Mouse (Mus musculus): ENCODE measurements around the gene Syk. TPM values are rescaled to one million over a fixed set of nuclear protein-coding genes. Genes with fewer than 3 reads are reported as not detected.

The Syk gene
- total and polyA plus RNA-seq, 2 experiments from 2014 or later = 0.91 to 3.1 TPM

DNA sequence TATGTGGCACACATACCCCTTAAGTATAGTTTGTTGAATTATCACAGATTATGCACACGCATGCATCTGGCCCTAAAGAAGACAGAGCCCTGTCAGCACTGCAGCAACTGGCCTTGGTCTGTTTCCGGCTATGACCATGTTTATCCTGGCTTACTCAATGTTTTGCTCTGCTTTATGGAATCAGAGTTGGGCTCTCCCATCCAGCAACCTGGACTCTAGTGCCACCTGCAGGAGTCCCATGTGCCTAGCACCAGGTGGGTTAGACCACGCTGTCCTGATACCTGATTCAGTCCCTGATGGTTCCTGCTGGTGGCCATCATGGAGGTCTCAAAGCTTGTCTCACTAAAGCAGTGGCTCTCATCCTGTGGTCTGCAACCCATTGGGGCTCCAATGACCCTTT lies 86.9 kb downstream of the Syk start:
- TF ChIP-seq CTCF (IDR thresholded peaks at IDR 0.05) = peak; percentile 46
- H3K4me3 ChIP-seq (ENCODE audit: low read depth, low read length) = no peak overlapping the region
- no peak overlapping the region for H3K9ac ChIP-seq (replicated peaks; ENCODE audit: low read length, poor library complexity, severe bottlenecking)
- no peaks in the 10 kb centered on the region for H3K9me3 ChIP-seq (ENCODE audit: low read length)
- no peaks in the 10 kb centered on the region for H3K27me3 ChIP-seq (ENCODE audit: insufficient read depth, low read length)
- no peaks in the 10 kb centered on the region for H3K36me3 ChIP-seq (ENCODE audit: insufficient read depth, low read length)
- H3K4me2 ChIP-seq (ENCODE audit: low read depth, low read length, poor library complexity, severe bottlenecking) = no peak overlapping the region
- DNase-seq (ENCODE audit: low spot score) (no peak), ATAC-seq (ENCODE audit: low FRiP score) (no peak)
- H3K4me1 ChIP-seq (ENCODE audit: insufficient read depth, low read length) = no peaks in the 10 kb centered on the region
- H3K27ac ChIP-seq (ENCODE audit: low read depth, low read length) = no peak overlapping the region
- 76% methylated on average over 3 of the region's 3 CpGs for WGBS

DNA sequence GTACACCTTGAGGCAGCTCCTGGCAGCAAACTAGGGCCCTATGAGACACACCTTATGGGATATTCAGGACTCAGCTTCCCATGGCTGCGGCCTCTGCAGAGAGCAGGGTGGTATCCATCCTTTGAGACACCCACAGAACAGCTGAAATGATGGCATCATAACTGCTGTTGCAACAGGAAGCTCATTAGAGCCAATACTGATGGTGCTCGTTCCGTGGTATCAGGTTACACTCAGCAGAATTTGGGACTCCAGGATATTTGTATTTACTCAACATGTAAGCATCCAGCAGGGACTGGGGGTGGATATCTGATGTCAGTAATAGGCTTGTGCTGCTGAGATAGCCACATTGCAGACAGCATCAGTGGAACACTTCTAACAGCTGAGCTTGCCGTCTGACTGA lies 90.3 kb downstream of the Syk start:
- ATAC-seq (ENCODE audit: low FRiP score) (no peak), DNase-seq (ENCODE audit: low spot score) (no peak)
- no peak for TF ChIP-seq CTCF (IDR thresholded peaks at IDR 0.05)
- no peaks in the 10 kb centered on the region for H3K27me3 ChIP-seq (ENCODE audit: insufficient read depth, low read length)
- H3K4me2 ChIP-seq (ENCODE audit: low read depth, low read length, poor library complexity, severe bottlenecking) = no peak overlapping the region
- WGBS = 74% methylated on average over 4 of the region's 4 CpGs
- H3K27ac ChIP-seq (ENCODE audit: low read depth, low read length) = no peak overlapping the region
- H3K4me1 ChIP-seq (ENCODE audit: insufficient read depth, low read length) = no peaks in the 10 kb centered on the region
- H3K9ac ChIP-seq (replicated peaks; ENCODE audit: low read length, poor library complexity, severe bottlenecking) = no peak overlapping the region
- no peaks in the 10 kb centered on the region for H3K36me3 ChIP-seq (ENCODE audit: insufficient read depth, low read length)
- H3K4me3 ChIP-seq (ENCODE audit: low read depth, low read length) = no peak overlapping the region
- no peaks in the 10 kb centered on the region for H3K9me3 ChIP-seq (ENCODE audit: low read length)

DNA sequence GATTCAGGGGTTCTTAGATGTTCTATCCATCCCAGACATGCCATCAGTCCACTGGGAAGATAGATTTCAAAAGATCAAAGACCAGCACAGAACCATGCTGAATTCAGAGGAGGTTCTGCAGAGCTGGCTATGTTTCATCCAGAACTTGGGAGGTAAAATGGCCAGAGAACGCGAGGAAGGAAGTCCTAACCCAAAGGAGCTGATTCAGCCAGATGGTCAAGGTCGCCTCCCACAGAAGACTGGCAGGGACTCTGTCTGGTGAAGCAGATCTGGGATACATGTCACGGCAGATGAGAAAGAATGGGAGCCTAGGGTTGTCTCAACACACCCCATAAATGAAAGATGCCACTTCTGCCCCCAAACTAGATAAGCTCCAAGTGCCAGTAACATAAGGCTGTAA lies 90.9 kb downstream of the Syk start:
- Histone ChIP-seq H3K9ac (replicated peaks; ENCODE audit: low read length, poor library complexity, severe bottlenecking) (no peak overlapping the region), H3K4me3 (ENCODE audit: low read depth, low read length) (no peak overlapping the region), H3K27me3 (ENCODE audit: insufficient read depth, low read length) (no peaks in the 10 kb centered on the region), H3K36me3 (ENCODE audit: insufficient read depth, low read length) (no peaks in the 10 kb centered on the region), H3K27ac (ENCODE audit: low read depth, low read length) (no peak overlapping the region), H3K9me3 (ENCODE audit: low read length) (no peaks in the 10 kb centered on the region), H3K4me2 (ENCODE audit: low read depth, low read length, poor library complexity, severe bottlenecking) (no peak overlapping the region), H3K4me1 (ENCODE audit: insufficient read depth, low read length) (no peaks in the 10 kb centered on the region)
- ATAC-seq (ENCODE audit: low FRiP score) = no peak
- TF ChIP-seq CTCF (IDR thresholded peaks at IDR 0.05) = no peak
- no peak for DNase-seq (ENCODE audit: low spot score)
- 65% methylated on average over 4 of the region's 4 CpGs for WGBS

- H3K36me3 ChIP-seq (ENCODE audit: insufficient read depth, low read length) = no peaks in the 10 kb centered on the region
- H3K27me3 ChIP-seq (ENCODE audit: insufficient read depth, low read length) = no peaks in the 10 kb centered on the region
- TF ChIP-seq CTCF (IDR thresholded peaks at IDR 0.05) = no peak
- no peak overlapping the region for H3K27ac ChIP-seq (ENCODE audit: low read depth, low read length)
- no peak overlapping the region for H3K9ac ChIP-seq (replicated peaks; ENCODE audit: low read length, poor library complexity, severe bottlenecking)
- WGBS = 55% methylated on average over 12 of the region's 12 CpGs
- no peaks in the 10 kb centered on the region for H3K9me3 ChIP-seq (ENCODE audit: low read length)
- no peak for ATAC-seq (ENCODE audit: low FRiP score)
- H3K4me2 ChIP-seq (ENCODE audit: low read depth, low read length, poor library complexity, severe bottlenecking) = no peak overlapping the region
- no peak for DNase-seq (ENCODE audit: low spot score)
- no peak overlapping the region for H3K4me3 ChIP-seq (ENCODE audit: low read depth, low read length)
- H3K4me1 ChIP-seq (ENCODE audit: insufficient read depth, low read length) = peaks cover 4% of the 10 kb centered on the region; the same call in 1 of the 2 replicates
Observed at GRCm38 (mm10) chr13:52674839-52675238, 91.9 kb downstream of the Syk start.

DNA sequence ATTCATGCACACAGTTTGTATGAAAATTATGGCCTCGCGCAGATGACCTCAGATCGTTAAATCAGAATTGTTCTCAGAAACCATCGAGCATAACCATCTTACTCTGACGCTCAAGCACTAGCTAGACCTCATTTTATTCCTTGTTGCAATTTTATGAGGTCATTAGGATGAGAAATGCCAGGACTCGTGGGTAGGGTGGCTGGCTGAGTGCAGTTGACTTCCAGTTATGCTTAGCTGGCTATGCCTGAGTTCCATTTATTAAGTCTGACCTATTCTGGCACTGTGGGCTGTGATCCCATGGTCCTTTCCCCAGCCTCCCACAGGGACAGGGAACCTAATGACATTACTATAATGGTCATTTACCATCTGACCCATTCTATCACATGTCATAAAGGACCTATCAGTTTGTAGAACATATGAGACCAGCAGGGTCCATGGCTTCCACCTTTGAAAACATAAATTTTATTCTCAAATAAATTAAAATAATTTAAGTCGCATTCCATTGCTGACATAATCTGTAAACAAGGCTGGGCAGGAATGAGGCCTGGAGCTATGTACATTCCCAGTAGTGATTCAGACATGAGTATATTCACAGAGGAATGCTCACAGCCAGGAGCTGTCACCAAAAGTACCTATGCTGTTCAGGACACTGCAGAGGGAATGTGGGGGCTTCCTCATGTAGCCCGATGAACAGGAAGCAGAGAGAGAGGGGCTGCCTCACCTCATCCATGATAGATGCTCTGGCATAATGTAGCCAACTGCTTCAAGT lies 92.7 kb downstream of the Syk start:
- Histone ChIP-seq H3K9me3 (ENCODE audit: low read length) (no peaks in the 10 kb centered on the region), H3K27me3 (ENCODE audit: insufficient read depth, low read length) (no peaks in the 10 kb centered on the region), H3K4me3 (ENCODE audit: low read depth, low read length) (no peak overlapping the region), H3K27ac (ENCODE audit: low read depth, low read length) (no peak overlapping the region), H3K4me1 (ENCODE audit: insufficient read depth, low read length) (peaks cover 7% of the 10 kb centered on the region; the same call in 1 of the 2 replicates), H3K9ac (replicated peaks; ENCODE audit: low read length, poor library complexity, severe bottlenecking) (no peak overlapping the region), H3K36me3 (ENCODE audit: insufficient read depth, low read length) (no peaks in the 10 kb centered on the region), H3K4me2 (ENCODE audit: low read depth, low read length, poor library complexity, severe bottlenecking) (no peak overlapping the region)
- 81% methylated on average over 8 of the region's 8 CpGs for WGBS
- ATAC-seq (ENCODE audit: low FRiP score) (no peak), DNase-seq (ENCODE audit: low spot score) (no peak)
- TF ChIP-seq CTCF (IDR thresholded peaks at IDR 0.05) = no peak

- H3K4me1 ChIP-seq (ENCODE audit: insufficient read depth, low read length) = peaks cover 7% of the 10 kb centered on the region; the same call in 1 of the 2 replicates
- no peaks in the 10 kb centered on the region for H3K27me3 ChIP-seq (ENCODE audit: insufficient read depth, low read length)
- no peak overlapping the region for H3K9ac ChIP-seq (replicated peaks; ENCODE audit: low read length, poor library complexity, severe bottlenecking)
- TF ChIP-seq CTCF (IDR thresholded peaks at IDR 0.05) = no peak
- no peak overlapping the region for H3K27ac ChIP-seq (ENCODE audit: low read depth, low read length)
- DNase-seq (ENCODE audit: low spot score) (no peak), ATAC-seq (ENCODE audit: low FRiP score) (no peak)
- no peaks in the 10 kb centered on the region for H3K36me3 ChIP-seq (ENCODE audit: insufficient read depth, low read length)
- WGBS = 73% methylated on average over 5 of the region's 5 CpGs
- no peak overlapping the region for H3K4me3 ChIP-seq (ENCODE audit: low read depth, low read length)
- H3K4me2 ChIP-seq (ENCODE audit: low read depth, low read length, poor library complexity, severe bottlenecking) = no peak overlapping the region
- H3K9me3 ChIP-seq (ENCODE audit: low read length) = no peaks in the 10 kb centered on the region
Observed at GRCm38 (mm10) chr13:52676671-52677445, 93.9 kb downstream of the Syk start.

Data from midbrain, postnatal 0 days (tissue).